Mouse (Mus musculus) cerebellum, adult 9-10 months (tissue): ENCODE data around the gene Ndufs8.
"Not testable (repeated sequence)": the region's sequence is repeated elsewhere in the genome, so short reads cannot be mapped to it uniquely, and the experiment has no call there.

Experiments
- DNase-seq: peaks from one replicate; pipeline ENCODE4 v3.0.0; 2022

The Ndufs8 gene

DNA sequence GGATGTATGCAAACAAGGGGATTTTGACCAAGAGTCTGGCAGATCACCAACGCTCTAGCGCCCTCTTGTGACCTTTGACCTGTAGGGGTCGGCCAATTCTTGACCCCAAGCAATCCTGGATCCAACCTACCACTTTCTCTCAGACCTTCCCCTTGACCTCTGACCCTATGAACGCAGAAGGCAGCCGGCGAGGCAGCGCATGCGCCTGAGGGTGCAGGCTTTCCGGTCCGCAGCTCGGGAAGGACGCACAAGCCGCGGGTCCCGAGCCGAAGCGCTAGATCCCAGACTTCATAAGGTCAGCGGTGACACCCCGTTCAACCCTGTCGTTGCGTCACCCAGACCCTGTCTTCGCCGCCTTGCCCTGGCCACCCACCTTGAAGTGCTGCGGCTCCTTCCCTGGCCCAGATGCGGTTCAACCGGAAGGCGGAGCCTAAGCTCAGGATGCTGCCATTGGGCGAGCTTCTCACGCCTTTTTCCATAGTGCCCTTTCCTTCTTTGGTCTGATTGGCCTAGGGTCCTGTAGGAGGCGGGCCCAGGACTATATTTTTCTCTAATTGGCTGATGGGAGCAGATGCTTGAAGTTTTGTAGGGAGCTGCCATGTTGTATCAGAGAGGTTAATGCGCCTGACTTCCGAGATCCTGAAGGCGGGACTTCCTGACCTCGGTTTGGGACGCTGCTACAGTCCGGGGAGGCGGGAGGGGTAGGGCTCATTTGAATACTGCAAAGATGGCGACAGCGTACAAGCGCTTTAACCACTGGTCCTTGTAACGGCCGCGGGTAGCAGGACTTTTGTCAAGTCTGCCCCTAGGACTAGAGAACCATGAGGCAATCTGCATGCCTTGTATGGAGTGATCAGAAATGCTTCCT is at the start of gene Ndufs8:
TSS of gene Ndufs8 (minus strand) at position 438 of the 868 bp plus-strand sequence.
- DNase-seq: peak; percentile 99

DNA sequence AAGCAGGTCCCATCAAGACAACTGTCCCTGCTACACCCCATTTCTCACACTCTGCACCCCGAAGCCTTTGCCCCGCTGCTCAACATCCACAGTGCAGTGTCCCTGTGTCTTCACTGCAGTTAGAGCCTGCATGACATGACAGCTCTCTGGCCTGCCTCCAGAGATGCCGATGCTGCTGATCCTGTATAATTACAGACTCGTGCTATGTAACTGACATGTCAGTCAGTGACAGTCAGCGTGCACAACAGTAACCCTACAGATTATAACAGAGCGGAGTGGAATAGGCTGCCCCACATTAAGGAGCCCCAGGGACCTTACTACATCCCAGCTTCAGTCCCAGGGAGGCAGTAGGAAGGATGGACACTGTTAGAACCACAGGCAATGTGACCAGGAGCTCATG is 49.2 kb upstream of the Ndufs8 start:
- DNase-seq: not testable (repeated sequence)

DNA sequence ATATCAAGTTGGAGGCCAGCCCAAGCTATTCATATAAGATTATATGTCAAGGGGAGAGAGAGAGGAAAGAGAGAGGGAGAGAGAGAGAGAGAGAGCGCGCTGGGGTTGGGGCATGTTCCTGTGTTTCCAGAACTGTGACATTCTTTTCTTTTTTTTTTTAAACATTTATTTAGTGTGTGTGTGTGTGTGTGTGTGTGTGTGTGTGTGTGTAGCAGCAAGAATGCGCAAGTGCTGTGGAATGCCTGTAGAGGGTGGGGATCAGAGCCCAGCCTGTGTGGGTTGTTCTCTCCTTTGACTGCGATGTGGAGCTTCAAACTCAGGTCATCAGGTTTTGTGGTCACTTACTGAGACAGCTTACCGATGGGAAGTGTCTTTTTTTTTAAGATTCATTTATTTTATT is 47.6 kb upstream of the Ndufs8 start:
- DNase-seq: no peak

- DNase-seq: no peak
Observed at GRCm38 (mm10) chr19:3959030-3959429, 46.5 kb upstream of the Ndufs8 start.

- no peak for DNase-seq
Observed at GRCm38 (mm10) chr19:3958470-3958869, 45.9 kb upstream of the Ndufs8 start, which contains the start of gene Aldh3b3. Gene Aldh3b3 (plus strand): TSS chr19:3958645.

- DNase-seq: not testable (repeated sequence)
Observed at GRCm38 (mm10) chr19:3957296-3958036, 44.9 kb upstream of the Ndufs8 start.

DNA sequence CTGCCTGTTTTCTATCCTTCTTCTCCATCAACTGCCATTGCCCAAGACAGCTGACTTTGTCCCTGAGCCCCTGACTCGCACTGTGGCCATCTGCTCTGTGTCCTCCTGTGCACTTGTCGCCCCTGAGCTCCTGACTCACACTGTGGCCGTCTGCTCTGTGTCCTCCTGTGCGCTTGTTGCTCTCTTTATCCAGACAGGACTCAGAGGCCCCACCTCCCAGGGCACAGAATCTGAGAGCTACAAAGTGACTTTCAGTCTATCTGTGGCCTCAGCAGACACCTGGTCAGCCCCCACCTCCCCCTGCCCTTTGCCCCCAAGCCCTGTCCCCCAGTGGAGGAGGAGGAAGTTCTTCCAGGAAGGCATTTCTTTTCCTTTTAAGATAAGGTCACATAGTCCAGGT is 43.2 kb upstream of the Ndufs8 start:
- DNase-seq: no peak

DNA sequence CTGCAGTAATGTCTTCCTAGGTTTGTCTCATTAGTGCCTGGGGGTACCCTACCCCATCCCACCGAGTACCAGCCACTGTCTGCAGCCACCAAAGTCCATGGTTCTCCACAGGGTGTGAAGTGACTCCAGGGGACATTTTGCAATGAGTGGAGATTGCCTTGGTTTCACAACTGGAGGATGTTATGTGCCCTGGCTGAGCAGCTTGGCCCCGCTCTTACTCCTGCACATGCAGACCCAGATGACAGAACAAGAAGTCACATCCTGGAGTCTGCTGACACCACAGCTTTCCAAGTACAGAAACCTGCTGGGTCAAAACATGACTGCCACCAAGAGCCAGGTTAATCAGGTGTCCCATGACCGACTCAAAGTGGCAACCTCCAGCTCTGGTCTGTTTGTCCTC is 42.5 kb upstream of the Ndufs8 start:
- no peak for DNase-seq

GRCm38 (mm10) chr19:3952099-3952498 is 39.5 kb upstream of the Ndufs8 start:
- no peak for DNase-seq

GRCm38 (mm10) chr19:3951461-3951860 is 38.9 kb upstream of the Ndufs8 start:
- DNase-seq: no peak

GRCm38 (mm10) chr19:3950331-3950730 is 37.8 kb upstream of the Ndufs8 start:
- DNase-seq: no peak

DNA sequence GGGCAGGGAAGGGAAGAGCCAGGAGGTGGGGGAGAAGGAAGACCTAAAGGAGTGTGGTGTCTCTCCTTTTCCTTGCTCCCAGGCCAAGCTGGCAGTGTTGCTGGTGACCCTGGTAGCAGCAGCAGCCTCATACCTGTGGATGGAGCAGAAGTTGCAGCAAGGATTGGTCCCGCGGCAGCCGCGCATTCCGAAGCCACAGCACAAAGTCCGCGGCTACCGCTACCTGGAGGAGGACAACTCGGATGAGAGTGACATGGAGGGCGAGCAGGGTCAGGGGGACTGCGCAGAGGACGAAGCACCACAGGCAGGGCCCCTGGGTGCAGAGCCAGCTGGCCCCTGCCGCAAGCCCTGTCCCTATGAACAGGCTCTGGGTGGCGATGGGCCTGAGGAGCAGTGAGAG is 36.0 kb upstream of the Ndufs8 start:
- no peak for DNase-seq

DNA sequence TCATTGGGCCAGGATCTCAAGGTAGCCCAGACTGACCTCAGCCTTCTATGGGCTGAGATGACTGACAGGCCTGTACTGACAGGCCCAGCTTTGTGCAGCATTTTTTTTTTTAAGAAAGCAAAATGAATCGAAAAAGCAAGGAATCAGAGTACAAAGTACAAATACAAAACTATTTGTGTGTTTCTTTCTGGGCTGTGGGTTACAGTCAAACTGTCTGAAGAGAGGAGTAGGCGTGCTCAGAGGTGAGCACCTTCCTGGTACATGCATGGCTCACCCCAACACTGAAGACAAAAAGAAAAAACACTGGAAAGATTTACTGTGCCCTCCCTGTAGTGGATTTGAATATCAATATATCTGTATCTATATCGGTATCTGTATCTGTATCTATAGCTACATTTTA is 35.2 kb upstream of the Ndufs8 start:
- DNase-seq: no peak

GRCm38 (mm10) chr19:3946715-3947114 is 34.1 kb upstream of the Ndufs8 start:
- DNase-seq: peak; percentile 65

- DNase-seq: no peak
Observed at GRCm38 (mm10) chr19:3945872-3946564, 33.4 kb upstream of the Ndufs8 start.

DNA sequence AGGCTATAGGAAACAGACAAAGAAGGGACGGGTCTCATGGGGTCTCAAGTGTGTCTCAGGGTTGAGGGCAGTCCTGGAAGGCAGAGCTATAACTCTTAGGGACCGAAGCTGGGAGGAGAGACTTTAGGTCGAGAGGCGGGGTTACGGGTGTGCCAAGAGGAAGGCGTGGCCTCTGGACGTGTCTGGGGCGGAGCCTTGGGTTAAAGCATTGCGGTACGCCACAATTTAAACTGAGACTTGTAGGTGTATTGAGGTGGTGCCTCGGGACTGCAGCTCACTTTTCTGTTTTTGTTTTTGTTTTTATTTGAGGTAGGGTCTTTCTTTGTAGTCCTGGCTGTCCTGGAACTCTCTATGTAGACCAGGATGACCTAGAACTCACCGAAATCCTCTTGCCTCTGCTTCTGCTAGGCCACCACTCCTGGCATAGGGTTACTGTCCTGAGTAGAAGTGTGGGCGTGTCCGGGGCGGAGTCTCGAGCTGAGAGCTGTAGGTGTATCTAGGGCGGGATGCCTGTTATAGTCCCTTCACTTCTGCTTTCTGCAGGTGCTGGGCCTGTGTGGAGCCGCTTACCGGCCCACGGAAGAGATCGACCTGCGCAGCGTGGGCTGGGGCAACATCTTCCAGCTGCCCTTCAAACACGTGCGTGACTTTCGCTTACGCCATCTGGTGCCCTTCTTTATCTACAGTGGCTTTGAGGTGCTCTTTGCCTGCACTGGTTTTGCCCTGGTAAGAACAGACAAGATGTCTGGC is 30.6 kb upstream of the Ndufs8 start:
- DNase-seq: no peak

DNA sequence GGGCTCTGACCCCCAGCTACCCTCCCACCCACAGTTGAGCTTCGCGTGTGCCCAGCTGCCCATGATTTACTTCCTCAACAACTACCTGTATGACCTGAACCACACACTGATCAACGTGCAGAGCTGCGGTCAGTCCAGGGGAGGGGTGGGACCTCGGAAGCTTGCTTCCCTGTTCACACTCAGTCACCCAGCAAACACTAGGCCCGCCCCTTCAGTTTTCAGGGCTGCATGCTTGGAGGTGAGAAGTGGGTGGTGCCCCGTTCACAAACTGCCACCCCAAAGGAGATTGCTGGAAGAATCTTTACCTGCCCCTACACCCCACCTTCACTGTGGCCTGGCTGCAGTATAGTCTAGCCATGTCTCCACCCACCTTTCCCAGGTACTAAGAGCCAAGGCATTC is 29.7 kb upstream of the Ndufs8 start:
- no peak for DNase-seq

DNA sequence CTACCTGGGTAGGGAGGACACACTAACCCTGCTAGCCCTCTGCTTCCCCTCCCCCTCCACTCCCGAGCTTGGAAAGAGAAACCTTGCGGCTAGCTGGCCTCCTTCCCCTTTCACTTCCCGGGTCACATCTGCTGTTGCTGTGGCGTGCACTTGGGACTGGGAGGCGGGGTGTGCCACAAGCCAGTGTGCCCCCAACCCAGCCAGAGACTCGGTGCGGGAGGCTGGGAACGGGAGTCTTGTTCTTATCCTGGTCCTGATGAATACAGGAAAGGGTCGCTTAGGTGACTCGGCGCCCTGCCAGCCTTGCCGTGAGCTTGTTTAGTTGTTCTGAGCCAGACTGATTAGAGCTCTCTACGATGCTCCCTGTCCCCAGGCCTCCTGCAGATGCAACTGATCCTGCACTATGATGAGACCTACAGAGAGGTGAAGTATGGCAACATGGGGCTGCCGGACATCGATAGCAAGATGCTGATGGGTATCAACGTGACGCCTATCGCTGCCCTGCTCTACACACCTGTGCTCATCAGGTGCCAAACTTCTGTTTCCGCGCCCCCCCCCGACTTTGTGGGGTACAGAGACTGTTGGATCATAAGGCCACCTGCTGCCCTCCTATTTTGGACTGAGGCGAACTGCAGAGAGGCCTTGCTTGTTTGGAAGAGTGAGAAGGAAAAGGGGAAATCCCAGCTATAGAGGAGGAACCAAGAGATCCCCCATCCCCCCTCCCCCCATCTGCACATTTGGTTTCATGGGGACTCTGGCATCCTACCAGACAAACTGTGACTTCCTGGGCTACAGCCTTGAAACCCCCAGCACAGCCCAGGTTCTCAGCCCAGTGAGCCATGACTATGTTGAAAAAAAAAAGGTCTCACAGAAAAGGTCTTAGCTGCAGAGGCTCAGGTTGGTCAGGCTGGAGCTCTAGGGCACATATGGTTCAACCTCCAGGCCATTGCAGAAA is 23.6 kb upstream of the Ndufs8 start:
- peak; percentile 52 for DNase-seq

DNA sequence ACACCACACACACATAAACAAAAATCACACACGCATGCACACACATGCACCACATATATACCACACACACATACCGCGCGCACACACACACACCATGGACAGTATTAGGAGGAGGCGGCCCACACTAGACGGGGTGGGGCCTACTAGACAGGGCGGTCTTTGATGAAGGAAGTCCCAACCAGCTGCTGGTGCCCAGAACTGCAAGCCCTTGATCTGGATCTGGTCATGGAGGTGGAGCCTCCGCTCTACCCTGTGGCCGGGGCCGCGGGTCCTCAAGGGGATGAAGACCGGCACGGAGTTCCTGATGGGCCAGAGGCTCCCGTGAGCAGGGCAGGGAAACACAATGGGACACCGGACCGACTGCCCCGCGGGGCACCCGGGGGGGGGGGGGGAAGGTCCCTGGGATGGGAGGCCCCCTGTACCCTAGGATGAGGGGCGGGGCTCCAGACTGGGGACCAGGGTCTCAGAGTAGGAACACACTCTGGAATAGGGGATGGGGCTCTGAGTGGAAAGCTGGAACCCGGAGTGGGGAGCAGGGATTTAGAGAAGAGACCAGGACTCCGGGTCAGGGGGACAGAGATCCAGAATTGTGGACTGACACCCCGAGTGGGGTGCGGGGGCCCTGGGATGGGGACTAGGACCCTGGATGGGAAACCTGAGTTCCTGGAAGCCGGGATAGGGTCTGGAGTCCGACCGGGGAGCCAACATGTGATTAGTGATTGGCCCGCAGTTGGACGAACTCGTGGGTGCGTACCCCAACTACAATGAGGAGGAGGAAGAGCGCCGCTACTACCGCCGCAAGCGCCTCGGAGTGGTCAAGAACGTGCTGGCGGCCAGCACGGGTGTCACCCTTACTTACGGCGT is 22.7 kb upstream of the Ndufs8 start, which contains the start of gene Unc93b1:
TSS of gene Unc93b1 (plus strand) at position 155 of the 864 bp plus-strand sequence.
- DNase-seq: no peak

GRCm38 (mm10) chr19:3931716-3932115 is 19.1 kb upstream of the Ndufs8 start:
- no peak for DNase-seq
